17 mouse cellular contexts compared by ENCODE assay signal in the genomic region with DNA sequence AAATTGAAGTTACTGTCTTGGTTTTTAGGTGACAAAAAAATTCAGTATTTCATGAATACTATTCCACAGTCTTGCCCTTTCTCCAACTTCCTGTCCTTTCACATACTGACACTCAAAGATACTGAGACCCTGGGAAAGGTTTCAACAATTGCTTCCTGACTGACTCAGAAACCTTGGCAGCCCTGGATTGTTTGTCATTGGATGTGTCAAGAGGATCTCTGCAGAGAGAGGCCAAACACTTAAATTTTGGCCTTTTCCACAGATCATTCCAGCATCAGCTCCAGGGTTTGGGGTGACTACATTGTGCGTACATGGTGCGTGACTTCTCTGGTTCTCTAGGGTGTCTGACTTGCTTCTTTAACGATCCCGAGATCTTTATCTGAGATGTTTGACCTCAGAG. TPM values are rescaled to one million over a fixed set of nuclear protein-coding genes. Genes with fewer than 3 reads are reported as not detected.
DNase-seq lines count a peak whose midpoint lies in the region; ATAC-seq and TF ChIP-seq lines count a peak whose summit lies in the region.
"Had no signal": no experiment of that assay in that cellular context is flagged by ENCODE, and none has a peak within 500 bp of the region (broad histone marks: within the 10 kb centered on the region; RNA-seq: fewer than 3 reads in every experiment).

No protein-coding gene starts in this region.

- no peak for TF ChIP-seq CTCF in liver, adult 2 months (IDR thresholded peaks at IDR 0.05; ENCODE audit: low read depth, low read length)

- peak overlapping the region; percentile 18; the same call in 1 of the 2 replicates for H3K27ac ChIP-seq in liver, adult 2 months (replicated peaks; ENCODE audit: insufficient read depth, low read depth, low read length)
- no peak overlapping the region for H3K27ac ChIP-seq in liver, embryonic 11.5 days (ENCODE audit: low read depth, low read length)
- peak overlapping the region; percentile 67 to 84 for H3K27ac ChIP-seq in heart, embryonic 14.5 days (replicated peaks in 1 of 2; ENCODE audit: control insufficient read depth in 1 of 2, insufficient read depth in 1 of 2, low read depth in 2 of 2, low read length in 2 of 2)
- H3K27ac ChIP-seq in forebrain, embryonic 13.5 days, result no peak overlapping the region
- H3K27ac ChIP-seq: hindbrain, postnatal 0 days; liver, embryonic 13.5 days; neural tube, embryonic 13.5 days had no signal

- no peak overlapping the region for H3K9ac ChIP-seq in liver, adult 2 months (ENCODE audit: low read depth, low read length)
- H3K9ac ChIP-seq in liver, embryonic 11.5 days (ENCODE audit: low read depth, low read length), result no peak overlapping the region
- H3K9ac ChIP-seq in heart, embryonic 14.5 days (ENCODE audit: low read length), result no peak overlapping the region
- H3K9ac ChIP-seq in forebrain, embryonic 13.5 days, result no peak overlapping the region
- H3K9ac ChIP-seq: forebrain, postnatal 0 days; liver, embryonic 13.5 days; neural tube, embryonic 13.5 days had no signal

- H3K4me3 ChIP-seq in liver, adult 2 months (ENCODE audit: insufficient read depth, low read depth, low read length), result no peak overlapping the region
- no peak overlapping the region for H3K4me3 ChIP-seq in liver, embryonic 11.5 days (ENCODE audit: low read depth, low read length)
- H3K4me3 ChIP-seq in heart, embryonic 14.5 days (ENCODE audit: control insufficient read depth in 1 of 2, insufficient read depth in 1 of 2, low read depth in 1 of 2, low read length in 2 of 2), result no peak overlapping the region
- H3K4me3 ChIP-seq in forebrain, embryonic 13.5 days, result no peak overlapping the region
- H3K4me3 ChIP-seq: liver, embryonic 13.5 days; neural tube, embryonic 13.5 days had no signal

- TF ChIP-seq POLR2A in liver, adult 2 months (IDR thresholded peaks at IDR 0.05; ENCODE audit: extremely low read depth, insufficient read depth, low read length), result no peak

- no peaks in the 10 kb centered on the region for H3K4me1 ChIP-seq in liver, adult 2 months (ENCODE audit: control insufficient read depth, insufficient read depth, low read length)
- no peaks in the 10 kb centered on the region for H3K4me1 ChIP-seq in liver, embryonic 11.5 days (replicated peaks; ENCODE audit: control insufficient read depth, insufficient read depth, low read length)
- peaks cover 6 to 18% of the 10 kb centered on the region in 2 experiments for H3K4me1 ChIP-seq in heart, embryonic 14.5 days (ENCODE audit: control insufficient read depth in 2 of 2, insufficient read depth in 2 of 2, low read length in 2 of 2)
- peaks cover 11% of the 10 kb centered on the region; the same call in 1 of the 2 replicates for H3K4me1 ChIP-seq in forebrain, embryonic 13.5 days
- H3K4me1 ChIP-seq: neural tube, embryonic 13.5 days had no signal

- H3K9me3 ChIP-seq in liver, embryonic 11.5 days (ENCODE audit: control insufficient read depth, low read length), result no peaks in the 10 kb centered on the region
- no peaks in the 10 kb centered on the region for H3K9me3 ChIP-seq in heart, embryonic 14.5 days (ENCODE audit: control insufficient read depth, low read length)
- H3K9me3 ChIP-seq in forebrain, embryonic 13.5 days (replicated peaks), result no peaks in the 10 kb centered on the region
- H3K9me3 ChIP-seq: liver, embryonic 13.5 days; neural tube, embryonic 13.5 days had no signal

- no peak overlapping the region for H3K4me2 ChIP-seq in liver, embryonic 11.5 days
- H3K4me2 ChIP-seq in heart, embryonic 14.5 days (ENCODE audit: low read length), result no peak overlapping the region
- H3K4me2 ChIP-seq in forebrain, embryonic 13.5 days, result no peak overlapping the region
- H3K4me2 ChIP-seq: liver, embryonic 13.5 days; neural tube, embryonic 13.5 days had no signal

- ATAC-seq in liver, embryonic 11.5 days (replicated peaks; ENCODE audit: low FRiP score), result no peak
- ATAC-seq in heart, embryonic 14.5 days (ENCODE audit: insufficient number of reproducible peaks, insufficient read depth, low FRiP score, low read depth), result peak; percentile 42; the same call in 1 of the 2 replicates
- ATAC-seq in forebrain, embryonic 13.5 days, result no peak
- ATAC-seq: activated CD4-positive, CD25-positive, alpha-beta regulatory T cell, adult 4 months; forebrain, postnatal 0 days; hindbrain, postnatal 0 days had no signal

- 45% methylated on average over 4 of the region's 4 CpGs for WGBS in liver, adult 2 months
- WGBS in liver, embryonic 11.5 days, result 74% methylated on average over 4 of the region's 4 CpGs
- WGBS in heart, embryonic 14.5 days, result 63% methylated on average over 4 of the region's 4 CpGs
- 85% methylated on average over 4 of the region's 4 CpGs for WGBS in forebrain, embryonic 13.5 days

- peak; percentile 45 for DNase-seq in liver, adult 2 months (ENCODE audit: extremely low read depth, low read depth, low spot score)
- no peak for DNase-seq in liver, embryonic 11.5 days (ENCODE audit: low spot score)
- peak; percentile 42 for DNase-seq in adrenal gland, postnatal 25 days
- DNase-seq in lung, postnatal 10 days, result peak; percentile 58
- no peak for DNase-seq in spleen, postnatal 10 days (ENCODE audit: low spot score in 2 of 2)
- DNase-seq in right cerebral cortex, postnatal 4 days, result no peak
- DNase-seq: cerebellum, adult 18-20 months; forebrain, postnatal 0 days; liver, embryonic 13.5 days; midbrain, embryonic 14.5 days; spleen, adult 18-20 months; thymus, adult 2 months had no signal

- peaks cover 6% of the 10 kb centered on the region; the same call in 1 of the 2 replicates for H3K27me3 ChIP-seq in liver, adult 2 months (ENCODE audit: control insufficient read depth, insufficient read depth, low read length)
- H3K27me3 ChIP-seq in liver, embryonic 11.5 days (replicated peaks; ENCODE audit: control insufficient read depth, insufficient read depth, low read length), result no peaks in the 10 kb centered on the region
- no peaks in the 10 kb centered on the region for H3K27me3 ChIP-seq in heart, embryonic 14.5 days (ENCODE audit: control insufficient read depth, insufficient read depth, low read length)
- peaks cover 8% of the 10 kb centered on the region; the same call in 1 of the 2 replicates for H3K27me3 ChIP-seq in forebrain, embryonic 13.5 days
- H3K27me3 ChIP-seq: neural tube, embryonic 13.5 days had no signal

- no peaks in the 10 kb centered on the region for H3K79me2 ChIP-seq in liver, adult 2 months (ENCODE audit: control insufficient read depth, insufficient read depth, low read length)

- no peaks in the 10 kb centered on the region for H3K36me3 ChIP-seq in liver, adult 2 months (ENCODE audit: control insufficient read depth, insufficient read depth, low read length)
- no peaks in the 10 kb centered on the region for H3K36me3 ChIP-seq in liver, embryonic 11.5 days (ENCODE audit: control insufficient read depth, insufficient read depth, low read length)
- H3K36me3 ChIP-seq in heart, embryonic 14.5 days (ENCODE audit: control insufficient read depth, insufficient read depth, low read length), result no peaks in the 10 kb centered on the region
- H3K36me3 ChIP-seq in forebrain, embryonic 13.5 days (ENCODE audit: poor library complexity, severe bottlenecking), result no peaks in the 10 kb centered on the region
- H3K36me3 ChIP-seq: liver, embryonic 13.5 days; neural tube, embryonic 13.5 days had no signal

RNA-seq across cellular contexts. Expression of a gene that starts 32.0 kb away (rescaled TPM):
- total RNA-seq in liver, adult 2 months (2014; rRNA removed), result 47.1 and 50.1 TPM in 2 replicates
- polyA plus RNA-seq in liver, adult 2 months (2012; rRNA removed), result 26.8 and 33.7 TPM in 2 replicates
- polyA plus RNA-seq in liver, embryonic 11.5 days (2014; fragmentation: Nextera tagmentation; extraction: Ambion mirVana), result 188 and 201 TPM in 2 replicates
- total RNA-seq in adrenal gland, postnatal 25 days (2021), result 107 and 111 TPM in 2 replicates
- 123 TPM in 2 replicates for polyA plus RNA-seq in heart, embryonic 14.5 days (2014; fragmentation: Nextera tagmentation; extraction: Ambion mirVana)
- polyA plus RNA-seq in forebrain, embryonic 13.5 days (2015; fragmentation: Nextera tagmentation; extraction: Ambion mirVana), result 194 and 206 TPM in 2 replicates

RNA-seq across cellular contexts. Expression of a gene that starts 48.2 kb away (rescaled TPM):
- total RNA-seq in liver, adult 2 months (2014; rRNA removed), result 2.2 TPM in 2 replicates
- 0.67 and 0.89 TPM in 2 replicates for polyA plus RNA-seq in liver, adult 2 months (2012; rRNA removed)
- polyA plus RNA-seq in liver, embryonic 11.5 days (2014; fragmentation: Nextera tagmentation; extraction: Ambion mirVana), result 2.5 and 2.7 TPM in 2 replicates
- total RNA-seq in adrenal gland, postnatal 25 days (2021), result 29.3 and 44.1 TPM in 2 replicates
- 33.1 and 33.9 TPM in 2 replicates for polyA plus RNA-seq in heart, embryonic 14.5 days (2014; fragmentation: Nextera tagmentation; extraction: Ambion mirVana)
- 6.7 and 7.5 TPM in 2 replicates for polyA plus RNA-seq in forebrain, embryonic 13.5 days (2015; fragmentation: Nextera tagmentation; extraction: Ambion mirVana)

RNA-seq across cellular contexts. Expression of a gene that starts 51.4 kb away (rescaled TPM):
- 83.4 and 103 TPM in 2 replicates for total RNA-seq in liver, adult 2 months (2014; rRNA removed)
- 42.8 and 47.1 TPM in 2 replicates for polyA plus RNA-seq in liver, adult 2 months (2012; rRNA removed)
- polyA plus RNA-seq in liver, embryonic 11.5 days (2014; fragmentation: Nextera tagmentation; extraction: Ambion mirVana), result 87.3 and 87.5 TPM in 2 replicates
- 30.0 and 31.3 TPM in 2 replicates for total RNA-seq in adrenal gland, postnatal 25 days (2021)
- 43.6 and 46.3 TPM in 2 replicates for polyA plus RNA-seq in heart, embryonic 14.5 days (2014; fragmentation: Nextera tagmentation; extraction: Ambion mirVana)
- 19.0 and 20.1 TPM in 2 replicates for polyA plus RNA-seq in forebrain, embryonic 13.5 days (2015; fragmentation: Nextera tagmentation; extraction: Ambion mirVana)

Comparison
In these comparisons a context has a peak if more than half of its experiments do, and no peak if none do; other contexts are left out.
1. DNase-seq: peak in liver, adult 2 months (single experiment), adrenal gland, postnatal 25 days (single experiment) and lung, postnatal 10 days (single experiment); none in liver, embryonic 11.5 days (single experiment), spleen, postnatal 10 days (0 of 2) and right cerebral cortex, postnatal 4 days (single experiment).
2. H3K27ac ChIP-seq: peak in liver, adult 2 months (single experiment) and heart, embryonic 14.5 days (2 of 2); none in liver, embryonic 11.5 days (single experiment) and forebrain, embryonic 13.5 days (single experiment).